Mouse (Mus musculus) CH12.LX (cell line): Measurements from ENCODE around the gene Sipa1l2. TPM values are rescaled to one million over a fixed set of nuclear protein-coding genes. Genes with fewer than 3 reads are reported as not detected.
A peak's percentile ranks its signal among the peaks of the same experiment; 100 is the strongest.

Experiments used
- DNase-seq: peaks from one replicate; pipeline ENCODE4 v3.0.0-alpha.2; 2013; ENCODE audit errors: extremely low read depth
- H3K27ac ChIP-seq: 2 replicates; pipeline ENCODE4 v1.5.1; 2012; ENCODE audit warnings: low read depth, mild to moderate bottlenecking, control low read depth, moderate library complexity; ENCODE audit not compliant: insufficient read depth
- H3K27me3 ChIP-seq: replicated peaks from 2 replicates; pipeline ENCODE3; 2012; ENCODE audit warnings: inconsistent platforms
- H3K36me3 ChIP-seq, 2 experiments: replicated peaks in 1 of 2; 2 replicates each; pipeline versions ENCODE3 to v1.6.1; 2012; ENCODE audit warnings: inconsistent platforms in 1 of 2, low read length in 1 of 2, mild to moderate bottlenecking in 1 of 2, mixed read lengths in 1 of 2, moderate library complexity in 1 of 2; ENCODE audit not compliant: control insufficient read depth in 1 of 2, insufficient read depth in 1 of 2
- H3K4me1 ChIP-seq, 2 experiments: 2 replicates each; pipeline ENCODE4 v1.6.1; 2012; ENCODE audit warnings: inconsistent platforms in 1 of 2, moderate library complexity in 1 of 2; ENCODE audit not compliant: insufficient read depth in 2 of 2, control insufficient read depth in 1 of 2
- H3K4me2 ChIP-seq: 2 replicates; pipeline ENCODE4 v1.6.1; 2012; ENCODE audit warnings: low read depth, mild to moderate bottlenecking, control low read depth; ENCODE audit not compliant: poor library complexity, insufficient read depth, severe bottlenecking
- H3K4me3 ChIP-seq, 3 experiments: fragments of 150-350 bp in 1 of 3; sonication (generic) in 1 of 3; replicated peaks in 1 of 3; 2 replicates each; pipeline versions ENCODE3 to v1.5.1; 2011 to 2012; ENCODE audit warnings: low read depth in 2 of 3, low read length in 2 of 3, mild to moderate bottlenecking in 2 of 3, moderate library complexity in 2 of 3, control low read depth in 1 of 3, improper control_type of control experiment in 1 of 3, inconsistent platforms in 1 of 3, mixed read lengths in 1 of 3; ENCODE audit not compliant: poor library complexity in 1 of 3
- H3K79me2 ChIP-seq: replicated peaks from 2 replicates; pipeline ENCODE4 v1.6.1; 2012; ENCODE audit warnings: mild to moderate bottlenecking, moderate library complexity; ENCODE audit not compliant: control insufficient read depth, poor library complexity, insufficient read depth, severe bottlenecking; ENCODE audit errors: extremely low read depth
- H3K9ac ChIP-seq: 2 replicates; pipeline ENCODE4 v1.6.1; 2012; ENCODE audit warnings: low read depth, mild to moderate bottlenecking, control low read depth, moderate library complexity; ENCODE audit not compliant: insufficient read depth
- H3K9me3 ChIP-seq: replicated peaks from 2 replicates; pipeline ENCODE3; 2012; ENCODE audit warnings: low read length, inconsistent platforms, mixed read lengths
- BHLHE40 ChIP-seq: IDR thresholded peaks from 2 replicates; pipeline ENCODE4 v1.6.1; 2011; ENCODE audit warnings: mild to moderate bottlenecking, low read depth, low read length, improper control_type of control experiment
- CHD1 ChIP-seq: IDR thresholded peaks from 2 replicates; pipeline ENCODE4 v1.6.1; 2012; ENCODE audit warnings: low read depth, low read length, improper control_type of control experiment, inconsistent platforms
- CTCF ChIP-seq, 2 experiments: IDR thresholded peaks in 1 of 2; conservative IDR thresholded peaks in 1 of 2; 2 replicates each; pipeline ENCODE4 v1.5.1; 2011 to 2012; ENCODE audit warnings: low read depth in 2 of 2, low read length in 2 of 2, improper control_type of control experiment in 1 of 2, inconsistent platforms in 1 of 2, mild to moderate bottlenecking in 1 of 2, moderate library complexity in 1 of 2
- IRF4 ChIP-seq: IDR thresholded peaks from 2 replicates; pipeline ENCODE4 v1.6.1; 2014; ENCODE audit warnings: low read depth, mild to moderate bottlenecking, inconsistent platforms, low read length, improper control_type of control experiment
- JUN ChIP-seq: IDR thresholded peaks from 2 replicates; pipeline ENCODE4 v1.6.1; 2011; ENCODE audit warnings: low read depth, mild to moderate bottlenecking, low read length, improper control_type of control experiment, moderate library complexity; ENCODE audit not compliant: insufficient read depth
- MAFK ChIP-seq: IDR thresholded peaks from 2 replicates; pipeline ENCODE4 v1.6.1; 2011; ENCODE audit warnings: low read length, improper control_type of control experiment; ENCODE audit not compliant: insufficient replicate concordance
- MAX ChIP-seq: IDR thresholded peaks from 2 replicates; pipeline ENCODE4 v1.6.1; 2011; ENCODE audit warnings: low read length, improper control_type of control experiment
- MEF2A ChIP-seq: IDR thresholded peaks from 2 replicates; pipeline ENCODE4 v1.6.1; 2014; ENCODE audit warnings: low read depth, mild to moderate bottlenecking, inconsistent platforms, low read length, improper control_type of control experiment, borderline replicate concordance
- NRF1 ChIP-seq: IDR thresholded peaks from 2 replicates; pipeline ENCODE4 v1.6.1; 2014; ENCODE audit warnings: low read depth, mild to moderate bottlenecking, inconsistent platforms, low read length, improper control_type of control experiment, moderate library complexity
- POLR2AphosphoS2 ChIP-seq: IDR thresholded peaks from 2 replicates; pipeline ENCODE4 v1.6.1; 2011; ENCODE audit warnings: low read depth, low read length, improper control_type of control experiment
- RAD21 ChIP-seq: IDR thresholded peaks from 2 replicates; pipeline ENCODE4 v1.6.1; 2011; ENCODE audit warnings: low read depth, mild to moderate bottlenecking, low read length, improper control_type of control experiment, moderate library complexity
- RCOR1 ChIP-seq: conservative IDR thresholded peaks from 2 replicates; pipeline ENCODE4 v1.6.1; 2012; ENCODE audit warnings: low read depth, mild to moderate bottlenecking, inconsistent platforms, low read length, improper control_type of control experiment
- SMC3 ChIP-seq: IDR thresholded peaks from 2 replicates; pipeline ENCODE4 v1.6.1; 2011; ENCODE audit warnings: low read depth, low read length, improper control_type of control experiment
- TCF12 ChIP-seq: IDR thresholded peaks from 2 replicates; pipeline ENCODE4 v1.6.1; 2014; ENCODE audit warnings: low read depth, mild to moderate bottlenecking, inconsistent platforms, low read length, improper control_type of control experiment
- UBTF ChIP-seq: IDR thresholded peaks from 2 replicates; pipeline ENCODE4 v1.6.1; 2012; ENCODE audit warnings: low read depth, mild to moderate bottlenecking, inconsistent platforms, low read length, improper control_type of control experiment, moderate library complexity
- USF1 ChIP-seq: IDR thresholded peaks from 2 replicates; pipeline ENCODE4 v1.6.1; 2014; ENCODE audit warnings: low read depth, mild to moderate bottlenecking, inconsistent platforms, low read length, improper control_type of control experiment
- USF2 ChIP-seq: conservative IDR thresholded peaks from 2 replicates; pipeline ENCODE4 v1.6.1; 2011; ENCODE audit warnings: low read depth, low read length, improper control_type of control experiment
- ZC3H11A ChIP-seq: IDR thresholded peaks from 2 replicates; pipeline ENCODE4 v1.6.1; 2012; ENCODE audit warnings: low read depth, mild to moderate bottlenecking, inconsistent platforms, low read length, improper control_type of control experiment
- ZKSCAN1 ChIP-seq: IDR thresholded peaks from 2 replicates; pipeline ENCODE4 v1.6.1; 2012; ENCODE audit warnings: low read depth, inconsistent platforms, low read length, improper control_type of control experiment, borderline replicate concordance
- ZMIZ1 ChIP-seq: IDR thresholded peaks from 2 replicates; pipeline ENCODE4 v1.6.1; 2012; ENCODE audit warnings: low read depth, mild to moderate bottlenecking, inconsistent platforms, low read length, improper control_type of control experiment
- dilution Hi-C: fragments of 300-500 bp; cut with MboI; formaldehyde crosslinking; loops from 2 replicates; pipeline ENCODE4 v1.14.3; 2020; ENCODE audit warnings: low sequenced_read_pairs; ENCODE audit not compliant: extremely low pct_unique_long_range_greater_than_20kb, extremely low pct_ligation_motif_present
- in situ Hi-C: fragments of 300-500 bp; cut with MboI; formaldehyde crosslinking; loops from 3 replicates; pipeline ENCODE4 v1.14.3; 2019; ENCODE audit warnings: low sequenced_read_pairs, low pct_ligation_motif_present, low pct_unique_long_range_greater_than_20kb, mixed read lengths
- polyA plus RNA-seq: library from polyadenylated mRNA; unstranded; fragments of >175 nt; gene quantifications from 2 replicates; pipeline ENCODE4 v1.2.1, GENCODE M21; 2012; ENCODE audit warnings: low read depth; ENCODE audit not compliant: insufficient read length
- total RNA-seq, 2 experiments: library from RNA; depleted of rRNA; stranded (reverse); fragments of 300-350 nt in 1 of 2; fragments of >200 nt in 1 of 2; gene quantifications; 2 replicates each; pipeline ENCODE4 v1.2.3; 2012 to 2014

The Sipa1l2 gene
- total and polyA plus RNA-seq, 3 experiments: 2.0 to 5.6 (median 2.7) TPM

GRCm38 (mm10) chr8:125567569-125567968, 2.0 kb downstream of the Sipa1l2 start:
- peaks cover 5% of the 10 kb centered on the region for H3K9me3 ChIP-seq
- peak overlapping the region; percentile 92; the same call in 1 of the 2 replicates for H3K4me2 ChIP-seq
- no peak for DNase-seq
- H3K9ac ChIP-seq: 0 out of 2 replicates have a peak overlapping the region, but pooled peaks have one; percentile 78
- H3K27me3 ChIP-seq: peaks cover 10% of the 10 kb centered on the region
- H3K79me2 ChIP-seq: peaks cover 6% of the 10 kb centered on the region; the same call in 1 of the 2 replicates
- H3K4me1 ChIP-seq: peaks cover 0 to 33% of the 10 kb centered on the region in 2 experiments; a peak in 3 of 4 replicates
- TF ChIP-seq CHD1 (no peak), RCOR1 (no peak), CTCF (conservative IDR thresholded peaks at IDR 0.05 in 1 of 2, IDR thresholded peaks at IDR 0.05 in 1 of 2; ENCODE audit: low read depth in 2 of 2, low read length in 2 of 2) (peak in 1 of 2 experiments; percentile 25; a peak in 1 of 4 replicates), RAD21 (peak; percentile 29), SMC3 (0 out of 2 replicates have a peak, but pooled peaks have one; percentile 12)
- H3K36me3 ChIP-seq: no peaks in the 10 kb centered on the region
- no peak overlapping the region for H3K27ac ChIP-seq
- dilution Hi-C loops: no loop called here
- in situ Hi-C loops: loop anchor here (10.0 to 25.0 kb wide), 3 partner anchors 230 to 493 kb away; no protein-coding TSS in a partner anchor
- H3K4me3 ChIP-seq: no peak overlapping the region

GRCm38 (mm10) chr8:125562878-125563277, 6.7 kb downstream of the Sipa1l2 start:
- H3K4me1 ChIP-seq: peaks cover 14 to 57% of the 10 kb centered on the region in 2 experiments
- no peaks in the 10 kb centered on the region for H3K9me3 ChIP-seq
- H3K36me3 ChIP-seq: peaks cover 0 to 8% of the 10 kb centered on the region in 2 experiments
- H3K79me2 ChIP-seq: peaks cover 6% of the 10 kb centered on the region; the same call in 1 of the 2 replicates
- no peak overlapping the region for H3K4me3 ChIP-seq
- H3K27me3 ChIP-seq: no peaks in the 10 kb centered on the region
- no peak for DNase-seq
- H3K27ac ChIP-seq: no peak overlapping the region
- no peak overlapping the region for H3K4me2 ChIP-seq
- in situ Hi-C loops (loop anchor here (10.0 to 25.0 kb wide), 3 partner anchors 226 to 488 kb away; no protein-coding TSS in a partner anchor), dilution Hi-C loops (no loop called here)
- H3K9ac ChIP-seq: no peak overlapping the region
- TF ChIP-seq USF2: no peak
- TF ChIP-seq UBTF: no peak
- no peak for TF ChIP-seq ZC3H11A
- TF ChIP-seq MAX: no peak
- no peak for TF ChIP-seq ZMIZ1
- TF ChIP-seq MAFK: no peak
- no peak for TF ChIP-seq NRF1
- no peak for TF ChIP-seq CHD1
- no peak for TF ChIP-seq JUN
- no peak for TF ChIP-seq POLR2AphosphoS2
- TF ChIP-seq BHLHE40: no peak
- no peak for TF ChIP-seq MEF2A
- TF ChIP-seq ZKSCAN1: no peak
- no peak for TF ChIP-seq USF1
- TF ChIP-seq TCF12: no peak
- no peak for TF ChIP-seq IRF4
- TF ChIP-seq RCOR1: no peak
